In genomic region chr17:71775279-71775678, GRCm38 (mm10) we compare ENCODE assay signal across 18 mouse cellular contexts. TPM values are rescaled to one million over a fixed set of nuclear protein-coding genes. Genes with fewer than 3 reads are reported as not detected.
DNase-seq lines count a peak whose midpoint lies in the region.
"Had no signal": no experiment of that assay in that cellular context is flagged by ENCODE, and none has a peak within 500 bp of the region (broad histone marks: within the 10 kb centered on the region; RNA-seq: fewer than 3 reads in every experiment).

No protein-coding gene starts in this region.

- intact Hi-C loops in heart, postnatal 25 days (cut with DNase I): no loop called here

- peak; percentile 8 for DNase-seq in heart, adult 11 months
- DNase-seq in heart, postnatal 25 days (ENCODE audit: low spot score): no peak
- DNase-seq in right cerebral cortex, adult 18-20 months: peak; percentile 24
- DNase-seq in right cerebral cortex, postnatal 14 days: no peak
- peak; percentile 46 for DNase-seq in telencephalon, adult 2 months (ENCODE audit: low read depth, low spot score)
- DNase-seq in cerebellum, adult 11 months: no peak
- DNase-seq: adrenal gland, adult 2 months; adrenal gland, postnatal 10 days; adrenal gland, postnatal 25 days; cerebellum, adult 18-20 months; cerebellum, adult 8-10 months; cerebellum, adult 9-11 months; cerebellum, postnatal 14 days; cerebellum, postnatal 36 days; embryo, embryonic 11 days had no signal

RNA-seq across cellular contexts. Expression of gene Clip4, which starts 7.0 kb away (rescaled TPM):
- total RNA-seq in heart, postnatal 25 days (2021): 100 to 1,000 TPM; 216 to 251 TPM
- total RNA-seq: common myeloid progenitor, adult 5-6 weeks; MEL had no signal

RNA-seq across cellular contexts. Expression of gene Pcare, which starts 22.6 kb away (rescaled TPM):
- under 1 TPM; 0.36 to 0.44 TPM for total RNA-seq in heart, postnatal 25 days (2021)
- total RNA-seq: adrenal gland, adult 2 months; adrenal gland, postnatal 10 days; adrenal gland, postnatal 25 days; adrenal gland, postnatal 4 days; common myeloid progenitor, adult 5-6 weeks; MEL had no signal

Comparison
In these comparisons a context has a peak if more than half of its experiments do, and no peak if none do; other contexts are left out.
1. DNase-seq: peak in heart, adult 11 months (single experiment), right cerebral cortex, adult 18-20 months (single experiment) and telencephalon, adult 2 months (single experiment); none in heart, postnatal 25 days (single experiment), right cerebral cortex, postnatal 14 days (single experiment) and cerebellum, adult 11 months (single experiment).